9 mouse cellular contexts compared by ENCODE assay signal in genomic region chr5:124529697-124530096, GRCm38 (mm10). TPM values are rescaled to one million over a fixed set of nuclear protein-coding genes. Genes with fewer than 3 reads are reported as not detected.
DNase-seq lines count a peak whose midpoint lies in the region; ATAC-seq and TF ChIP-seq lines count a peak whose summit lies in the region.
"Had no signal": no experiment of that assay in that cellular context is flagged by ENCODE, and none has a peak within 500 bp of the region (broad histone marks: within the 10 kb centered on the region; RNA-seq: fewer than 3 reads in every experiment).

No protein-coding gene starts in this region.

- peaks cover 38% of the 10 kb centered on the region for H3K4me1 ChIP-seq in limb, embryonic 15.5 days
- H3K4me1 ChIP-seq in small intestine, adult 2 months (ENCODE audit: control insufficient read depth, insufficient read depth, insufficient read length, low read length) = peaks cover 8% of the 10 kb centered on the region

- intact Hi-C loops in left cerebral cortex, adult 2 months (cut with DNase I) = loop anchor here (10.0 kb wide), 1 partner anchor 175 kb away; no protein-coding TSS in a partner anchor
- intact Hi-C loops in left cerebral cortex, postnatal 10 days (cut with DNase I) = loop anchor here (5.0 kb wide), 1 partner anchor 42 kb away; no protein-coding TSS in a partner anchor

- no peak for TF ChIP-seq CTCF in left cerebral cortex, adult 2 months (IDR thresholded peaks at IDR 0.05)
- no peak for TF ChIP-seq CTCF in small intestine, adult 2 months (IDR thresholded peaks at IDR 0.05; ENCODE audit: extremely low read depth, insufficient read length, insufficient replicate concordance, low read depth, low read length)

- no peaks in the 10 kb centered on the region; the same call in 1 of the 2 replicates for H3K36me3 ChIP-seq in limb, embryonic 15.5 days
- H3K36me3 ChIP-seq in small intestine, adult 2 months (ENCODE audit: control insufficient read depth, insufficient read depth, low read length) = no peaks in the 10 kb centered on the region

- 39% methylated on average over 8 of the region's 8 CpGs for WGBS in limb, embryonic 15.5 days
- WGBS in small intestine, adult 2 months = 68% methylated on average over 8 of the region's 8 CpGs

- DNase-seq in left cerebral cortex, adult 2 months (ENCODE audit: extremely low spot score in 1 of 2, low spot score in 2 of 2) = no peak
- DNase-seq in left cerebral cortex, postnatal 10 days (ENCODE audit: extremely low spot score in 1 of 2, low spot score in 2 of 2) = no peak
- DNase-seq in layer of hippocampus, adult 18-20 months (ENCODE audit: low spot score in 2 of 2) = no peak
- no peak for DNase-seq in yolk sac, embryonic 10.5 days (ENCODE audit: low spot score)
- DNase-seq in right cerebral cortex, postnatal 36 days (ENCODE audit: low spot score in 2 of 2) = no peak
- DNase-seq: cerebellum, adult 8-10 months had no signal

- peak overlapping the region; percentile 78 for H3K4me2 ChIP-seq in limb, embryonic 15.5 days

- no peaks in the 10 kb centered on the region for H3K27me3 ChIP-seq in limb, embryonic 15.5 days
- H3K27me3 ChIP-seq in small intestine, adult 2 months (ENCODE audit: control insufficient read depth, insufficient read depth, low read length) = no peaks in the 10 kb centered on the region

- H3K4me3 ChIP-seq in left cerebral cortex, adult 2 months = peak overlapping the region; percentile 93
- peak overlapping the region; percentile 78 for H3K4me3 ChIP-seq in limb, embryonic 15.5 days
- H3K4me3 ChIP-seq in small intestine, adult 2 months (ENCODE audit: low read depth, low read length) = peak overlapping the region; percentile 73

- H3K9ac ChIP-seq in limb, embryonic 15.5 days = no peak overlapping the region

- no peaks in the 10 kb centered on the region for H3K9me3 ChIP-seq in limb, embryonic 15.5 days

- no peak for TF ChIP-seq POLR2A in small intestine, adult 2 months (IDR thresholded peaks at IDR 0.05; ENCODE audit: low read depth, low read length)

- H3K27ac ChIP-seq in left cerebral cortex, adult 2 months = peak overlapping the region; percentile 97
- peak overlapping the region; percentile 67; the same call in 1 of the 2 replicates for H3K27ac ChIP-seq in limb, embryonic 15.5 days
- no peak overlapping the region; the same call in 1 of the 2 replicates for H3K27ac ChIP-seq in small intestine, adult 2 months (ENCODE audit: insufficient read depth, low read depth, low read length)

- ATAC-seq in hematopoietic stem cell, adult 5-6 weeks (replicated peaks in 1 of 2; ENCODE audit: insufficient read depth in 1 of 2, low FRiP score in 2 of 2, low TSS enrichment in 1 of 2, low read depth in 1 of 2, poor library complexity in 2 of 2, severe bottlenecking in 2 of 2) = peak; percentile 25 to 44; a peak in 2 of 4 replicates
- ATAC-seq in limb, embryonic 15.5 days (ENCODE audit: insufficient number of reproducible peaks, low FRiP score, low TSS enrichment, low read depth) = no peak

RNA-seq across cellular contexts. Expression of gene Rilpl1, which starts 1.5 kb away (rescaled TPM):
- total RNA-seq in left cerebral cortex, adult 2 months (2021) = 10 to 100 TPM; 84.6 to 84.8 TPM
- total RNA-seq in left cerebral cortex, postnatal 10 days (2021) = 10 to 100 TPM; 24.6 to 26.7 TPM
- 6.0 and 9.5 TPM in 2 replicates for total RNA-seq in hematopoietic stem cell, adult 5-6 weeks (2017)
- 23.7 and 25.2 TPM in 2 replicates for polyA plus RNA-seq in limb, embryonic 15.5 days (2015; fragmentation: Nextera tagmentation; extraction: Ambion mirVana)
- 2.3 and 2.9 TPM in 2 replicates for polyA plus RNA-seq in small intestine, adult 2 months (2012; rRNA removed)
- 10 to 100 TPM; 75.7 to 89.4 TPM for total RNA-seq in layer of hippocampus, adult 18-20 months (2021)

RNA-seq across cellular contexts. Expression of gene Tmed2, which starts 10.8 kb away (rescaled TPM):
- total RNA-seq in left cerebral cortex, adult 2 months (2021) = 10 to 100 TPM; 95.4 to 98.9 TPM
- 100 to 1,000 TPM; 102 to 110 TPM for total RNA-seq in left cerebral cortex, postnatal 10 days (2021)
- total RNA-seq in hematopoietic stem cell, adult 5-6 weeks (2017) = 482 and 912 TPM in 2 replicates
- 659 and 666 TPM in 2 replicates for polyA plus RNA-seq in limb, embryonic 15.5 days (2015; fragmentation: Nextera tagmentation; extraction: Ambion mirVana)
- polyA plus RNA-seq in small intestine, adult 2 months (2012; rRNA removed) = 182 and 188 TPM in 2 replicates
- total RNA-seq in layer of hippocampus, adult 18-20 months (2021) = 100 to 1,000 TPM in 1 of 2 experiments, 10 to 100 TPM in 1; 96.7 to 100 TPM

RNA-seq across cellular contexts. Expression of gene Ddx55, which starts 23.0 kb away (rescaled TPM):
- 10 to 100 TPM; 25.8 to 28.3 TPM for total RNA-seq in left cerebral cortex, adult 2 months (2021)
- 10 to 100 TPM; 24.0 to 25.2 TPM for total RNA-seq in left cerebral cortex, postnatal 10 days (2021)
- total RNA-seq in hematopoietic stem cell, adult 5-6 weeks (2017) = 16.0 and 16.4 TPM in 2 replicates
- polyA plus RNA-seq in limb, embryonic 15.5 days (2015; fragmentation: Nextera tagmentation; extraction: Ambion mirVana) = 14.1 and 15.7 TPM in 2 replicates
- 8.7 and 12.1 TPM in 2 replicates for polyA plus RNA-seq in small intestine, adult 2 months (2012; rRNA removed)
- total RNA-seq in layer of hippocampus, adult 18-20 months (2021) = 10 to 100 TPM; 23.8 to 24.4 TPM

RNA-seq across cellular contexts. Expression of gene Snrnp35, which starts 46.8 kb away (rescaled TPM):
- 10 to 100 TPM; 19.9 to 20.8 TPM for total RNA-seq in left cerebral cortex, adult 2 months (2021)
- 10 to 100 TPM; 21.1 TPM for total RNA-seq in left cerebral cortex, postnatal 10 days (2021)
- 4.8 and 7.4 TPM in 2 replicates for total RNA-seq in hematopoietic stem cell, adult 5-6 weeks (2017)
- 23.6 and 25.1 TPM in 2 replicates for polyA plus RNA-seq in limb, embryonic 15.5 days (2015; fragmentation: Nextera tagmentation; extraction: Ambion mirVana)
- 1.2 and 1.8 TPM in 2 replicates for polyA plus RNA-seq in small intestine, adult 2 months (2012; rRNA removed)
- 10 to 100 TPM; 25.3 to 28.7 TPM for total RNA-seq in layer of hippocampus, adult 18-20 months (2021)

RNA-seq across cellular contexts. Expression of gene Eif2b1, which starts 49.2 kb away (rescaled TPM):
- 10 to 100 TPM; 35.1 to 37.7 TPM for total RNA-seq in left cerebral cortex, adult 2 months (2021)
- 10 to 100 TPM; 44.3 to 52.2 TPM for total RNA-seq in left cerebral cortex, postnatal 10 days (2021)
- total RNA-seq in hematopoietic stem cell, adult 5-6 weeks (2017) = 26.4 and 37.7 TPM in 2 replicates
- polyA plus RNA-seq in limb, embryonic 15.5 days (2015; fragmentation: Nextera tagmentation; extraction: Ambion mirVana) = 68.1 and 71.3 TPM in 2 replicates
- 9.1 and 12.5 TPM in 2 replicates for polyA plus RNA-seq in small intestine, adult 2 months (2012; rRNA removed)
- 10 to 100 TPM; 32.7 to 37.5 TPM for total RNA-seq in layer of hippocampus, adult 18-20 months (2021)
